ENCODE assay signal across 14 mouse cellular contexts in the genomic region with DNA sequence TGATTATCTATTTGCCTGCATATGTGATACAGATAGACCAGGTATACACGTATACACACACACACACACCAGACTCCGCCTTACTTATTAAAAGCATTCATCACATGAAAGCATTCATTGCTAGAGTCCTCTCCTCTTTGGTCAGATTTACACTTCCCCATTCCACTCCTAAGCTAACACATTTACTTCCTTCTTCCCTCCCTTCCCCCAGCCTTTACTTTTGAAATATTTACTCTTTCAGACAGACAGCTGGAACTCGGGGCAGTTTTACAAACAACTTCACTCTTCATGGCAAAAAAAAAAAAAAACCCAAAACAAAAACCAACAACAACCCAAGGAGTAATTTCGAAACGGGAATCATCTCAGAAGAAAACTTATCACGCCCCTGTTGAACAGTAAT. TPM values are rescaled to one million over a fixed set of nuclear protein-coding genes. Genes with fewer than 3 reads are reported as not detected.
DNase-seq lines count a peak whose midpoint lies in the region; ATAC-seq lines count a peak whose summit lies in the region.
"Had no signal": no experiment of that assay in that cellular context is flagged by ENCODE, and none has a peak within 500 bp of the region (broad histone marks: within the 10 kb centered on the region; RNA-seq: fewer than 3 reads in every experiment).

No protein-coding gene starts in this region.

- H3K4me1 ChIP-seq in intestine, embryonic 16.5 days (ENCODE audit: control insufficient read depth, insufficient read depth, low read length), result no peaks in the 10 kb centered on the region
- H3K4me1 ChIP-seq in intestine, embryonic 15.5 days (replicated peaks), result no peaks in the 10 kb centered on the region
- H3K4me1 ChIP-seq in midbrain, embryonic 13.5 days (replicated peaks), result peaks cover 26% of the 10 kb centered on the region
- H3K4me1 ChIP-seq in midbrain, embryonic 11.5 days (ENCODE audit: control insufficient read depth, insufficient read depth, low read length), result no peaks in the 10 kb centered on the region
- H3K4me1 ChIP-seq: heart, embryonic 12.5 days; neural tube, embryonic 12.5 days had no signal

- no peaks in the 10 kb centered on the region for H3K9me3 ChIP-seq in intestine, embryonic 16.5 days (ENCODE audit: control insufficient read depth, low read length)
- H3K9me3 ChIP-seq in intestine, embryonic 15.5 days, result no peaks in the 10 kb centered on the region
- no peaks in the 10 kb centered on the region for H3K9me3 ChIP-seq in midbrain, embryonic 13.5 days
- H3K9me3 ChIP-seq in midbrain, embryonic 11.5 days (ENCODE audit: control insufficient read depth, low read length), result no peaks in the 10 kb centered on the region
- H3K9me3 ChIP-seq: forebrain, embryonic 12.5 days; heart, embryonic 12.5 days; megakaryocyte, embryonic 14.5 days; neural tube, embryonic 12.5 days had no signal

- no peaks in the 10 kb centered on the region for H3K27me3 ChIP-seq in intestine, embryonic 16.5 days (replicated peaks; ENCODE audit: control insufficient read depth, insufficient read depth, low read length)
- H3K27me3 ChIP-seq in intestine, embryonic 15.5 days (replicated peaks), result no peaks in the 10 kb centered on the region
- no peaks in the 10 kb centered on the region for H3K27me3 ChIP-seq in midbrain, embryonic 13.5 days
- no peaks in the 10 kb centered on the region for H3K27me3 ChIP-seq in midbrain, embryonic 11.5 days (ENCODE audit: control insufficient read depth, insufficient read depth, low read length)
- H3K27me3 ChIP-seq: forebrain, embryonic 12.5 days; heart, embryonic 12.5 days; neural tube, embryonic 12.5 days had no signal

- WGBS in intestine, embryonic 16.5 days, result 72% methylated on average over 6 of the region's 6 CpGs
- 64% methylated on average over 6 of the region's 6 CpGs for WGBS in intestine, embryonic 15.5 days
- 87% methylated on average over 6 of the region's 6 CpGs for WGBS in midbrain, embryonic 13.5 days
- 85% methylated on average over 6 of the region's 6 CpGs for WGBS in midbrain, embryonic 11.5 days

- DNase-seq in midbrain, embryonic 11.5 days (ENCODE audit: low spot score, missing footprints), result no peak
- no peak for DNase-seq in cerebellum, adult 18-20 months
- DNase-seq in heart, adult 8-10 months (ENCODE audit: low spot score), result no peak
- DNase-seq: thymus, postnatal 36 days had no signal

- ATAC-seq in intestine, embryonic 16.5 days, result no peak
- no peak for ATAC-seq in intestine, embryonic 15.5 days
- ATAC-seq in midbrain, embryonic 13.5 days, result no peak
- no peak for ATAC-seq in midbrain, embryonic 11.5 days (ENCODE audit: low FRiP score)
- peak; percentile 41 for ATAC-seq in granulocyte monocyte progenitor cell, adult 5-6 weeks (replicated peaks; ENCODE audit: poor library complexity, severe bottlenecking)

- no peak overlapping the region for H3K9ac ChIP-seq in intestine, embryonic 16.5 days (ENCODE audit: low read depth, low read length)
- no peak overlapping the region for H3K9ac ChIP-seq in intestine, embryonic 15.5 days
- no peak overlapping the region for H3K9ac ChIP-seq in midbrain, embryonic 13.5 days (replicated peaks)
- H3K9ac ChIP-seq in midbrain, embryonic 11.5 days (ENCODE audit: low read length), result no peak overlapping the region
- H3K9ac ChIP-seq: forebrain, embryonic 12.5 days; heart, embryonic 12.5 days; liver, embryonic 14.5 days; neural tube, embryonic 12.5 days had no signal

- H3K4me2 ChIP-seq in intestine, embryonic 16.5 days (ENCODE audit: low read depth, low read length), result 0 out of 2 replicates have a peak overlapping the region, but pooled peaks have one; percentile 6
- no peak overlapping the region for H3K4me2 ChIP-seq in intestine, embryonic 15.5 days (replicated peaks)
- peak overlapping the region; percentile 29; the same call in 1 of the 2 replicates for H3K4me2 ChIP-seq in midbrain, embryonic 13.5 days (replicated peaks)
- H3K4me2 ChIP-seq in midbrain, embryonic 11.5 days, result no peak overlapping the region
- H3K4me2 ChIP-seq: forebrain, embryonic 12.5 days; heart, embryonic 12.5 days; neural tube, embryonic 12.5 days had no signal

- H3K36me3 ChIP-seq in intestine, embryonic 16.5 days (ENCODE audit: control insufficient read depth, insufficient read depth, low read length), result no peaks in the 10 kb centered on the region
- H3K36me3 ChIP-seq in intestine, embryonic 15.5 days, result no peaks in the 10 kb centered on the region
- H3K36me3 ChIP-seq in midbrain, embryonic 13.5 days, result peaks cover 3% of the 10 kb centered on the region; the same call in 1 of the 2 replicates
- no peaks in the 10 kb centered on the region for H3K36me3 ChIP-seq in midbrain, embryonic 11.5 days (ENCODE audit: control insufficient read depth, insufficient read depth, low read length)
- H3K36me3 ChIP-seq: forebrain, embryonic 12.5 days; neural tube, embryonic 12.5 days had no signal

- H3K27ac ChIP-seq in intestine, embryonic 16.5 days (ENCODE audit: low read length), result no peak overlapping the region
- H3K27ac ChIP-seq in intestine, embryonic 15.5 days, result no peak overlapping the region
- no peak overlapping the region for H3K27ac ChIP-seq in midbrain, embryonic 13.5 days
- no peak overlapping the region for H3K27ac ChIP-seq in midbrain, embryonic 11.5 days (ENCODE audit: low read depth, low read length)
- H3K27ac ChIP-seq: forebrain, embryonic 12.5 days; layer of hippocampus, adult 2 months; liver, embryonic 14.5 days; neural tube, embryonic 12.5 days had no signal

- no peak overlapping the region for H3K4me3 ChIP-seq in intestine, embryonic 16.5 days (ENCODE audit: low read length)
- H3K4me3 ChIP-seq in intestine, embryonic 15.5 days (replicated peaks), result no peak overlapping the region
- no peak overlapping the region for H3K4me3 ChIP-seq in midbrain, embryonic 13.5 days (replicated peaks)
- H3K4me3 ChIP-seq in midbrain, embryonic 11.5 days (ENCODE audit: low read depth, low read length), result no peak overlapping the region
- H3K4me3 ChIP-seq: forebrain, embryonic 12.5 days; heart, embryonic 12.5 days; layer of hippocampus, adult 2 months; megakaryocyte, embryonic 14.5 days; neural tube, embryonic 12.5 days had no signal

RNA-seq across cellular contexts. Expression of a gene that starts 4.2 kb away (rescaled TPM):
- 8.2 and 8.3 TPM in 2 replicates for polyA plus RNA-seq in intestine, embryonic 16.5 days (2015; fragmentation: Nextera tagmentation; extraction: Ambion mirVana)
- polyA plus RNA-seq in intestine, embryonic 15.5 days (2015; fragmentation: Nextera tagmentation; extraction: Ambion mirVana), result 8.2 and 9.1 TPM in 2 replicates
- 8.5 and 8.6 TPM in 2 replicates for polyA plus RNA-seq in midbrain, embryonic 13.5 days (2015; fragmentation: Nextera tagmentation; extraction: Ambion mirVana)
- polyA plus RNA-seq in midbrain, embryonic 11.5 days (2014; fragmentation: Nextera tagmentation; extraction: Ambion mirVana), result 3.6 and 3.7 TPM in 2 replicates
- total RNA-seq in granulocyte monocyte progenitor cell, adult 5-6 weeks (2014; fragmentation: Nextera tagmentation), result 22.9 and 26.2 TPM in 2 replicates
- total RNA-seq in granulocyte monocyte progenitor cell, adult 5-6 weeks (2017), result 5.6 and 8.3 TPM in 2 replicates
- 10 to 100 TPM; 31.4 to 44.8 (median 37.5) TPM for total RNA-seq in heart, adult 8-10 months (2022)

RNA-seq across cellular contexts. Expression of a gene that starts 52.2 kb away (rescaled TPM):
- polyA plus RNA-seq in intestine, embryonic 16.5 days (2015; fragmentation: Nextera tagmentation; extraction: Ambion mirVana), result 10.9 and 11.8 TPM in 2 replicates
- polyA plus RNA-seq in intestine, embryonic 15.5 days (2015; fragmentation: Nextera tagmentation; extraction: Ambion mirVana), result 15.4 and 16.4 TPM in 2 replicates
- polyA plus RNA-seq in midbrain, embryonic 13.5 days (2015; fragmentation: Nextera tagmentation; extraction: Ambion mirVana), result 19.0 and 20.9 TPM in 2 replicates
- 21.4 and 23.1 TPM in 2 replicates for polyA plus RNA-seq in midbrain, embryonic 11.5 days (2014; fragmentation: Nextera tagmentation; extraction: Ambion mirVana)
- 39.7 and 45.3 TPM in 2 replicates for total RNA-seq in granulocyte monocyte progenitor cell, adult 5-6 weeks (2014; fragmentation: Nextera tagmentation)
- total RNA-seq in granulocyte monocyte progenitor cell, adult 5-6 weeks (2017), result 91.9 and 95.0 TPM in 2 replicates
- 10 to 100 TPM; 11.0 to 18.6 (median 17.0) TPM for total RNA-seq in heart, adult 8-10 months (2022)

RNA-seq across cellular contexts. Expression of a gene that starts 58.2 kb away (rescaled TPM):
- polyA plus RNA-seq in intestine, embryonic 16.5 days (2015; fragmentation: Nextera tagmentation; extraction: Ambion mirVana), result 3.8 and 3.9 TPM in 2 replicates
- polyA plus RNA-seq in intestine, embryonic 15.5 days (2015; fragmentation: Nextera tagmentation; extraction: Ambion mirVana), result 3.1 and 3.4 TPM in 2 replicates
- polyA plus RNA-seq in midbrain, embryonic 13.5 days (2015; fragmentation: Nextera tagmentation; extraction: Ambion mirVana), result 0.85 and 0.93 TPM in 2 replicates
- polyA plus RNA-seq in midbrain, embryonic 11.5 days (2014; fragmentation: Nextera tagmentation; extraction: Ambion mirVana), result 1.1 and 1.2 TPM in 2 replicates
- 58.7 and 63.8 TPM in 2 replicates for total RNA-seq in granulocyte monocyte progenitor cell, adult 5-6 weeks (2014; fragmentation: Nextera tagmentation)
- 74.4 and 84.7 TPM in 2 replicates for total RNA-seq in granulocyte monocyte progenitor cell, adult 5-6 weeks (2017)
- 1 to 10 TPM in 1 of 4 experiments, under 1 TPM in 3; 0.41 to 1.8 (median 0.76) TPM for total RNA-seq in heart, adult 8-10 months (2022)

Comparison
In these comparisons a context has a peak if more than half of its experiments do, and no peak if none do; other contexts are left out.
1. H3K4me2 ChIP-seq: peak in intestine, embryonic 16.5 days (single experiment) and midbrain, embryonic 13.5 days (single experiment); none in intestine, embryonic 15.5 days (single experiment) and midbrain, embryonic 11.5 days (single experiment).